Mouse (Mus musculus): ENCODE results near the gene Gm11639.

Gm11639 gene

GRCm38 (mm10) chr11:105152357-105152899 is 466.9 kb downstream of the Gm11639 start:
- no peak for DNase-seq (ENCODE audit: low read depth, low spot score)

- DNase-seq (ENCODE audit: low read depth, low spot score) = no peak
Observed at GRCm38 (mm10) chr11:105153068-105153833, 467.7 kb downstream of the Gm11639 start.

- no peak for DNase-seq (ENCODE audit: low read depth, low spot score)
Observed at GRCm38 (mm10) chr11:105155915-105156314, 470.4 kb downstream of the Gm11639 start.

GRCm38 (mm10) chr11:105156748-105157267 is 471.3 kb downstream of the Gm11639 start:
- DNase-seq (ENCODE audit: low read depth, low spot score) = no peak

- no peak for DNase-seq (ENCODE audit: low read depth, low spot score)
Observed at GRCm38 (mm10) chr11:105158047-105158446, 472.5 kb downstream of the Gm11639 start.

- DNase-seq (ENCODE audit: low read depth, low spot score) = no peak
Observed at GRCm38 (mm10) chr11:105159673-105160360, 474.3 kb downstream of the Gm11639 start.

- no peak for DNase-seq (ENCODE audit: low read depth, low spot score)
Observed at GRCm38 (mm10) chr11:105161411-105161810, 475.9 kb downstream of the Gm11639 start.

- no peak for DNase-seq (ENCODE audit: low read depth, low spot score)
Observed at GRCm38 (mm10) chr11:105164516-105165510, 479.3 kb downstream of the Gm11639 start.

GRCm38 (mm10) chr11:105166780-105167179 is 481.3 kb downstream of the Gm11639 start:
- no peak for DNase-seq (ENCODE audit: low read depth, low spot score)
